Mouse (Mus musculus) cerebellum, adult 2 months (tissue): ENCODE data around the gene Adpgk. TPM values are rescaled to one million over a fixed set of nuclear protein-coding genes. Genes with fewer than 3 reads are reported as not detected.

Experiments used
- DNase-seq, 2 experiments: peaks; one replicate each; pipeline ENCODE4 v3.0.0; 2021
- H3K27ac ChIP-seq: fragments of 200-500 bp; 2 replicates; pipeline ENCODE4 v1.5.1; 2012; ENCODE audit warnings: low read length, control low read depth, inconsistent platforms; ENCODE audit not compliant: insufficient read depth
- H3K27me3 ChIP-seq: fragments of 200-500 bp; 2 replicates; pipeline ENCODE4 v1.6.1; 2012; ENCODE audit warnings: inconsistent platforms, mild to moderate bottlenecking, low read length, moderate library complexity; ENCODE audit not compliant: control insufficient read depth, insufficient read depth
- H3K4me1 ChIP-seq: fragments of 200-500 bp; 2 replicates; pipeline ENCODE4 v1.6.1; 2011; ENCODE audit warnings: low read length; ENCODE audit not compliant: control insufficient read depth, insufficient read depth
- H3K4me3 ChIP-seq: fragments of 200-500 bp; replicated peaks from 2 replicates; pipeline ENCODE3; 2011; ENCODE audit warnings: mild to moderate bottlenecking, low read depth, low read length, control low read depth; ENCODE audit not compliant: insufficient read depth
- CTCF ChIP-seq: fragments of 200-500 bp; IDR thresholded peaks from 2 replicates; pipeline ENCODE4 v1.5.1; 2011; ENCODE audit warnings: low read depth, mild to moderate bottlenecking, control low read depth, low read length, moderate library complexity, borderline replicate concordance; ENCODE audit not compliant: insufficient read depth
- POLR2A ChIP-seq: fragments of 200-500 bp; IDR thresholded peaks from 2 replicates; pipeline ENCODE4 v1.6.1; 2011; ENCODE audit warnings: low read length, control low read depth, borderline replicate concordance; ENCODE audit not compliant: insufficient read depth
- WGBS: fragments of 180-500 bp; shearing (Covaris S2); methylation state at CpG from one replicate; pipeline ENCODE4 v1.1.7; 2018; 5-methylcytosine and 5-hydroxymethylcytosine counted together
- polyA plus RNA-seq: library from polyadenylated mRNA; depleted of rRNA; stranded (reverse); fragments of >200 nt; gene quantifications from 2 replicates; pipeline ENCODE4 v1.2.3, GENCODE M21; 2012

The Adpgk gene
- polyA plus RNA-seq, 1 experiment = 20.0 TPM

DNA sequence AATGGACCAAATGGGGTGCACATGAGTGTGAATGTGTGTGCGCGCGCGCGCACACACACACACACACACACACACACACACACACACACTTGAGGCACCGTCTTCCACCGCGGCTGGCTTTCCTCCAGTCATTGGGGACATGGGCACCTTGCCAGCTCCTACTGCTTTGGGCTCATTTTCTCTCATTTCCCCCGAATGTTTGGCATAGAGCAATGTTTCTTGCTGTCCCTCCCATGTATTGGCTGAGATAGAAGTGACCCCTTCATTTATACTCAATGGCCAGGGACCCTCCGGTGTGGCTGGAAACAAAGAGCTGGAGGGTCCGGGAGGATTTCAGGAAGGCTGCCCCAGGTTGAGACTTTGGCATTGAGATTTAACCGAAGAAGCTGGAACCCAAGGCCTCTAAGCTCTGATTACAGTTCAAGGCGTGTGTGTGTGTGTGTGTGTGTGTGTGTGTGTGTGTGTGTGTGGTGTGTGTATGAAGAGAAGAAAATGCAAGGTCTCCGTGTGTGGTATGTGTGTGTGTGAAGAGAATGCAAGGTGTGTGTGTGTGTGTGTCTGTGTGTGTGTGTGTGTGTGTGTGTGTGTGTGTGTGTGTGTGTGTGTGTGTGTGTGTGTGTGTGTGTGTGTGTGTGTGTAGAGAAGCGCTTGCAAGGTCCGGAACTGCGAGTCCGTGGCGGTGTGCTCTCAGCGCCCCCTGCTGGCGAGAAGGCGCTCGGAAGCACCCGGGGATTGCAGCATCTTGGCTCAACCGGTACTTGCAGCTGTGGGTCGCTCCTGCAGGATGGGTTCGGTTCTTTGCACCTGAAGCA is 9.3 kb upstream of the Adpgk start:
- no peak for TF ChIP-seq POLR2A
- TF ChIP-seq CTCF = peak; percentile 82
- no peak overlapping the region for H3K27ac ChIP-seq
- WGBS = 13% methylated on average over 23 of the region's 27 CpGs

DNA sequence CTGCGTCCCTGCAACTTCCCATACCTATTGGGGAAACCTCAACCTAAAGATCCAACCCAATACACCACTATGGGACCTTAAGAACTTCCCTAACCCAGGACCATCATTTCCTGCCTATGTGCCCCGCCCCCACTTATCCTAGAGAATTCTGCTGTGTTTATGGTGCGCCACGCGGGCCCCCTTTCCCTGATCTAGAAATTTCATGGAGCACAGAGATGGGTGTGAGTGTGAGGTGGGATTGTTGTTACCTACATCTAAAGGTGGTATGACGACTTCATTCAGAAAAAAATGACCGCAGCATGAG is 8.7 kb upstream of the Adpgk start:
- Histone ChIP-seq H3K27ac (no peak overlapping the region), H3K4me1 (no peaks in the 10 kb centered on the region), H3K27me3 (no peaks in the 10 kb centered on the region), H3K4me3 (no peak overlapping the region)
- DNase-seq = no peak
- TF ChIP-seq POLR2A (no peak), CTCF (no peak)
- WGBS = 50% methylated on average over 7 of the region's 7 CpGs

More for the DNA sequence above, 9.3 kb upstream of the Adpgk start:
- H3K4me3 ChIP-seq = peak overlapping the region; percentile 23
- DNase-seq = peak; percentile 79 to 84
- no peaks in the 10 kb centered on the region for H3K4me1 ChIP-seq
- no peaks in the 10 kb centered on the region for H3K27me3 ChIP-seq

DNA sequence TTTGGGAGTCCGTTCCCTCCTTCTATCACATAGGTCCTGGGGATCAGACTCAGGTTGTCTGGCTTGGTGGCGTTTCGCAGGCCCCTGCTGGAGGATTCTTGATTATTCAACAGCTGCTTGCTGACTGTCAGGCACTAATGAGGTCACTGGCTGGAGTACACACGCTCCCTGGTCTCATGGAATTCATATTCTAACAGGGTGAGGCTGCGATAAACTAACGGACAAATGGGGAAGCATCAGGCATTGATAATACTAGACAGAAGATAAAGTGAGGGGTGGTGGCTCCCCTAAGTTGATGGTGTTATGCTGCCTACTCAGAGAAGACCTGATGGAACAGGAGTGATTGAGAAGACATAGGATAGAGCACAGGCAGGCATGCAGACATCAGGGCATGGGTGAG is 5.7 kb upstream of the Adpgk start:
- DNase-seq = no peak
- no peaks in the 10 kb centered on the region for H3K27me3 ChIP-seq
- TF ChIP-seq CTCF = no peak
- TF ChIP-seq POLR2A = no peak
- H3K4me3 ChIP-seq = no peak overlapping the region
- 77% methylated on average over 6 of the region's 6 CpGs for WGBS
- H3K27ac ChIP-seq = no peak overlapping the region
- no peaks in the 10 kb centered on the region for H3K4me1 ChIP-seq

DNA sequence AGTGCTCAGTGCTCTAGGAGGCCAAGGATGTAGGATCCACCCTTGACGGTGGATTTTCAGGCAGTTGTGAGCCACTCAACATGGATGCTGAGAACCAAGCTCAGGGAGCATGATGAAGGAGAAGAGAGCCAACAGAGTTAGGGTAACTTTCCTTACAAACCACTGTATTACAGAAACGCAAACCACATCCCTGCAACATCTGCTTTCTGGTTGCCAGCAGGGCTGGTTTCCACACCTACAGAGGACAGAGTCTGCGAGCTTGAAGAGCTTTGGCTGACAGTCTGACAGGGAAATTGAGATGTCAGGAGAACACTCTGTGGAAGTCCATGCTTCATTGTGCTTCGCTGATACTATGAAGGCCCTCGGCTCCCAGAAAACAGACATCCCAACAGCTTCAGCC is 3.3 kb upstream of the Adpgk start:
- no peak for DNase-seq
- Histone ChIP-seq H3K4me1 (no peaks in the 10 kb centered on the region), H3K4me3 (no peak overlapping the region), H3K27me3 (no peaks in the 10 kb centered on the region), H3K27ac (no peak overlapping the region)
- 72% methylated on average over 5 of the region's 5 CpGs for WGBS
- no peak for TF ChIP-seq POLR2A
- TF ChIP-seq CTCF = no peak

DNA sequence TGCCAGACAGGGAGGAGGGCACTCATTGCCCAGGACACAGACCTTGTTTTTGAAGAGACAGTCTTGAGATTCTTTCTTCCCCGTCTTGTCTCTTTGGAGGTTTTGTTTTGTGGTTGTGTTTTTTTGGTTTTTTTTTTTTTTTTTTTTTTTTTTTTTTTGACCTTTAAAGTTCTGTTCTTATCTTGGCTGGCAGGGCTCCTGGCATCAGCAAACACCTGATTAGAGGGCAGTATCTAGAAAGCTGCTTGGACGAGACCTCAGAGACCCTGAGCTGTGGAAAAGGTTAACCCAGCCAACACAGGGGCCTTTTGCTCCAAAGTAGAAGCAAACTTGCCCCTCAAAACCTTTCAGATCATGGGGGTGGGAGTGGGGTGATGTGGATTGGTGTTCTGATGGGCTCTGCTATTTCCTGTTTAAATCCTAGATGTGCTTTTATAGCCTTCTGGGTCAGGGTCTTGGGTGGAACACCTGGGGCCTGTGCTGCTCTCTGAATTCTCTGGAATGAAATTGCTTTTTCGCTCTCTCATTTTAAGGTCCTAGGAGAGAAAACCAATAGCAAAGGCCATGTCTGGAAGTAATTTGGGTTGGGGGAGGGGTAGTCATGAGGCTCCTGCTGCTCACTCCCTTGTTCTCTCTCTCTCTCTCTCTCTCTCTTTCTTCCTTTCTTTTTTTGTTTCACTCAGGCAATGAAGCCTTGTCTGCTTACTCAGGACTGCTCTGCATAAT is 2.5 kb upstream of the Adpgk start:
- 88% methylated on average over 3 of the region's 3 CpGs for WGBS
- H3K4me3 ChIP-seq = no peak overlapping the region
- H3K27me3 ChIP-seq = no peaks in the 10 kb centered on the region
- no peak for DNase-seq
- no peak overlapping the region for H3K27ac ChIP-seq
- TF ChIP-seq CTCF = no peak
- TF ChIP-seq POLR2A = no peak
- H3K4me1 ChIP-seq = no peaks in the 10 kb centered on the region

DNA sequence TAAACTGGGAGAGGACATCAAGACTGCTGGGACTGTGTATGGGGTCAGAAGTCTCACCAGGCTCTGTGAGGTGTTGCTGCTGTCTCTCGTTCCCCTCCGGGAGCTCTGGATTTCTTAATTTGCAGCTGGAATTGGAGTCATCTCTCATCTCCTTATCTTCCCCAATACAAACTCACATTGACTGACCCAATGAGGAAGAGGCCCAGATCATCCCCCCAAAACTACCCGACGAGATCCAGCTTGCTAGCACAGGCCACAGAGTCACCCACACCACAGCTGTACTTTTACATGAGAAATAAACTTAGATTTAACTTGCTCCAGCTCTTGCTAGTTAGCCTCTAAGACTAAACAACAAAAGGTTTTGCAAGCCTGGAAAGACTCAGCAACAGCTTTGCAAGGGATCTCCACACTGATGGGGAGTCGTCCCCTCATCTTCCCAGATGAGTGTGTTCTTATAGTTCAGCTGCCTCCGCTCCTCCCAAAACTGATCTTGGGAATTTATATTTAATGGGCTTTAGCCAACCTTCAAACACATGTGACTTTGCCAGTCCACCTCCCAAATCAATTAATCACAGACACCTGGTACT is 1.7 kb upstream of the Adpgk start:
- no peak for TF ChIP-seq POLR2A
- no peak for TF ChIP-seq CTCF
- Histone ChIP-seq H3K4me3 (no peak overlapping the region), H3K27me3 (no peaks in the 10 kb centered on the region), H3K4me1 (no peaks in the 10 kb centered on the region), H3K27ac (no peak overlapping the region)
- DNase-seq = no peak
- WGBS = 92% methylated on average over 6 of the region's 6 CpGs

DNA sequence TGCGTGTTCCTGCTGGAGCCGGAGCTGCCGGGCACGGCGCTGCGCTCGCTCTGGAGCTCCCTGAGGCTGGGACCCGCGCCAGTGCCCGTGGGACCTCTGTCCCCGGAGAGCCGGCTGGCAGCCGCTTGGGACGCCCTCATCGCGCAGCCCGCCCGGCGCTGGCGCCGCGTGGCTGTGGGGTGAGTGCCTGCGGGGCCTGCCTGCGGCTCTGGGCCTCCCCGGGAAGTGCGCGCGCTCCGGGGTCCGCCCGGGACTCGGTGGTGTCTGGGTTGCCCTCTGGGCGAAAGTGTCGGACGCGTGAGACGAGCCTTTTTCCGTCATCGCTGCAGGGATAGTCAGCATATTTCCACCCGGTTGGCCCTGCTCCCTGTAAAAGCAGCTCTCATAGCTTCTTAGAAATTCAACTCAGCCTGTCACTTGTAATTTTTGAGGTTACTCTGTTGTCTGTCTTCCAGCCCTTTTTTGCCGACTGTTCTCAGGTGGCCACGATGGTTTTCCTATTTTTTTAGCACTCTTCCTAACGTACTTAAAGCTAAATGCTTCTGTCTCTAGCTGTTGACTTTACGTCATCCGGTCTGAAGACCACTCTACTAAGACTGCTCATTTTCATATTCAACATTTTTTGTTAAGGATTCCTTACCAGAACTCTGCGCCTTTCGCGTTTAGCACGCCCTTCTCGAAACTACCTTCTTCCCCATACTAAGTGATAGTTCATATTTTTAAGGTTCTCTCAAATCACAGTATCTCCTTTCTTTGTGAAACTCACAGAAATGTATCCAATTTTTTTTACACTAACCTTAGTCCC is 532 bp downstream of the Adpgk start:
- TF ChIP-seq CTCF = no peak
- no peak for TF ChIP-seq POLR2A
- no peaks in the 10 kb centered on the region for H3K4me1 ChIP-seq
- WGBS = 1% methylated on average over 50 of the region's 50 CpGs
- H3K4me3 ChIP-seq = peak overlapping the region; percentile 48
- no peaks in the 10 kb centered on the region for H3K27me3 ChIP-seq
- H3K27ac ChIP-seq = peak overlapping the region; percentile 24; the same call in 1 of the 2 replicates
- DNase-seq = no peak

DNA sequence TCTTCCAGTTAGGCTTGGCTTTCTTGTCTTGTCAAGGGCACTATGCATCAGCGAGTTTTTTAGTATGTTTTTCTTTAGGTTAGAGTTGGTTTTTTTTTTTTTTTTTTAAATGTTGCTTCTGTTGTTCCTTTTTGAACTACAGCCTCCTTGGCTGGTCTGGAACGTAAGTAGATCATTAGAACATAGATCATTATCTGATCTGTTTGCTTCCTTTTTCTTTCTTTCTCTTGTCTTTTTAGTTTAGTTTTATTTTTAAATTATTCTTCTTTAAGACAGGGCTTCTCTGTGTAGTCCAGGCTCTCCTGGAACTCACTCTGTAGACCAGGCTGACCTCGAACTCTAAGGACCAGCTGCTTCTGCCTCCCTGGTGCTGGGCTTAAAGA is 1.1 kb downstream of the Adpgk start:
- no peak for TF ChIP-seq POLR2A
- TF ChIP-seq CTCF = no peak
- 48% methylated on average over 3 of the region's 3 CpGs for WGBS
- Histone ChIP-seq H3K27ac (no peak overlapping the region), H3K27me3 (no peaks in the 10 kb centered on the region), H3K4me3 (no peak overlapping the region), H3K4me1 (no peaks in the 10 kb centered on the region)
- no peak for DNase-seq
